Mouse (Mus musculus) hindbrain, embryonic 16.5 days (tissue): ENCODE measurements around the gene Krt84. TPM values are rescaled to one million over a fixed set of nuclear protein-coding genes. Genes with fewer than 3 reads are reported as not detected.
A peak's percentile ranks its signal among the peaks of the same experiment; 100 is the strongest.

Experiments
- ATAC-seq: fragments of 200-750 bp; cut with Nextera tagmentation; 2 replicates; pipeline ENCODE4 v1.8.0; 2017; ENCODE audit warnings: moderate TSS enrichment, moderate library complexity
- H3K27ac ChIP-seq: fragments of 300-500 bp; sonication (generic); 2 replicates; pipeline ENCODE4 v1.5.1; 2014; ENCODE audit warnings: low read depth, mild to moderate bottlenecking, control low read depth, low read length, moderate library complexity
- H3K27me3 ChIP-seq: fragments of 300-500 bp; sonication (generic); replicated peaks from 2 replicates; pipeline ENCODE4 v1.6.1; 2014; ENCODE audit warnings: low read length; ENCODE audit not compliant: control insufficient read depth, insufficient read depth
- H3K36me3 ChIP-seq: fragments of 300-500 bp; sonication (generic); 2 replicates; pipeline ENCODE4 v1.6.1; 2014; ENCODE audit warnings: mild to moderate bottlenecking, low read length, moderate library complexity, mixed read lengths; ENCODE audit not compliant: control insufficient read depth, insufficient read depth
- H3K4me1 ChIP-seq: fragments of 300-500 bp; sonication (generic); 2 replicates; pipeline ENCODE4 v1.6.1; 2014; ENCODE audit warnings: low read depth, low read length; ENCODE audit not compliant: control insufficient read depth, insufficient read depth
- H3K4me2 ChIP-seq: fragments of 300-500 bp; sonication (generic); 2 replicates; pipeline ENCODE4 v1.6.1; 2014; ENCODE audit warnings: mild to moderate bottlenecking, low read length, control low read depth, moderate library complexity
- H3K4me3 ChIP-seq: fragments of 300-500 bp; sonication (generic); 2 replicates; pipeline ENCODE4 v1.5.1; 2014; ENCODE audit warnings: mild to moderate bottlenecking, low read length, control low read depth, moderate library complexity
- H3K9ac ChIP-seq: fragments of 300-500 bp; sonication (generic); 2 replicates; pipeline ENCODE4 v1.6.1; 2014; ENCODE audit warnings: low read depth, mild to moderate bottlenecking, control low read depth, low read length, moderate library complexity
- H3K9me3 ChIP-seq: fragments of 300-500 bp; sonication (generic); 2 replicates; pipeline ENCODE4 v1.6.1; 2014; ENCODE audit warnings: mild to moderate bottlenecking, low read length, moderate library complexity; ENCODE audit not compliant: control insufficient read depth
- WGBS: fragments of 180-500 bp; shearing (Covaris S2); extraction: QIAGEN DNeasy Blood & Tissue Kit; methylation state at CpG from one replicate; pipeline ENCODE4 v1.1.7; 2014; 5-methylcytosine and 5-hydroxymethylcytosine counted together
- polyA plus RNA-seq: library from polyadenylated mRNA; unstranded; fragments of >200 nt; fragmentation: Nextera tagmentation; extraction: Ambion mirVana; gene quantifications from 2 replicates; pipeline ENCODE4 v1.2.1, GENCODE M21; 2015

Gene Krt84
- not detected in 2 replicates for polyA plus RNA-seq

DNA sequence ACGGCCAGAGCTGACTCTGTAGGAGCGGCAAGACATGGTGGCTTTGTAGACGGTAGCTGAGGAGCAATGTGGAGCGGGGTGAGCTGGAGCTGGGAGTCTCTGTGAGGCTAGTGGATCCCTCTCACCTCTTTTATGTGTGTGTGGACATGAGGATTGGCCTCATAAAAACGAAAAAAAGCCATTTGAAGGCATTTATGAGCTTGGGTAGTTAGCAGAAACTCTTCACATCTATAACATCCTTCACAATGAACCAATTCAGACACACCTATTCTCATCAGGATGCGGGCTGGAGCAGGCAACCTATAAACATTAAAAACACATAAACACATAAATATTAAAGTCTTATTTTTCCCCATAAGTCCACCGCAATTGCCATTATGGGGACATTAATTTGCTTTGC, at the start of gene Krt84:
Krt84 (minus strand) TSS at position 101 of the 400 bp plus-strand sequence.
- H3K27ac ChIP-seq = no peak within 1 kb of the TSS
- H3K4me1 ChIP-seq = no peaks in the 10 kb centered on the region
- no peak within 1 kb of the TSS for H3K9ac ChIP-seq
- H3K36me3 ChIP-seq = no peaks in the 10 kb centered on the region
- 84% methylated on average over 7 of the region's 7 CpGs for WGBS
- H3K27me3 ChIP-seq = no peaks in the 10 kb centered on the region
- no peaks in the 10 kb centered on the region for H3K9me3 ChIP-seq
- H3K4me2 ChIP-seq = no peak within 1 kb of the TSS
- H3K4me3 ChIP-seq = no peak within 1 kb of the TSS
- ATAC-seq = no peak

DNA sequence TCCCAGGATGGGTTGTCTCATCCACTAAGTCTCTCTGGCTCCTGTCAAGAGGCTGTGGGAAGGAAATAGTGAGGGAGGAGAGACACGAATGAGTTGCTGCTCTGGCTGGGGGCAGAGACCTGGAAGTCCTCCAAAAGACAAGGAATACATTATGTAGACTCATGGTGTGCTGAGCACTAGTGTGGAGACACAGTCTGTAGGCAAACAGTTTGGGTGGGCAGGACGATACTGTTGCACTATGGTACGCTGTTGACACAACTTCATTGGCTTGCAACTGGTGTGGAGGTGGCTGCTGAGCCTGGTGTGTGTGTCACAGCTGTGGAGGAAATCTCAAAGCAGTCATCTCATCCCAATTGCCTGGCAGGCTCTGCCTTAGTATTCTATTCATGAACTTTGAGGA, 49.1 kb upstream of the Krt84 start:
- H3K4me2 ChIP-seq = no peak overlapping the region
- no peaks in the 10 kb centered on the region for H3K36me3 ChIP-seq
- H3K4me1 ChIP-seq = no peaks in the 10 kb centered on the region
- WGBS = 78% methylated on average over 3 of the region's 3 CpGs
- no peaks in the 10 kb centered on the region for H3K9me3 ChIP-seq
- H3K27ac ChIP-seq = no peak overlapping the region
- no peak overlapping the region for H3K9ac ChIP-seq
- ATAC-seq = no peak
- no peak overlapping the region for H3K4me3 ChIP-seq
- H3K27me3 ChIP-seq = no peaks in the 10 kb centered on the region

DNA sequence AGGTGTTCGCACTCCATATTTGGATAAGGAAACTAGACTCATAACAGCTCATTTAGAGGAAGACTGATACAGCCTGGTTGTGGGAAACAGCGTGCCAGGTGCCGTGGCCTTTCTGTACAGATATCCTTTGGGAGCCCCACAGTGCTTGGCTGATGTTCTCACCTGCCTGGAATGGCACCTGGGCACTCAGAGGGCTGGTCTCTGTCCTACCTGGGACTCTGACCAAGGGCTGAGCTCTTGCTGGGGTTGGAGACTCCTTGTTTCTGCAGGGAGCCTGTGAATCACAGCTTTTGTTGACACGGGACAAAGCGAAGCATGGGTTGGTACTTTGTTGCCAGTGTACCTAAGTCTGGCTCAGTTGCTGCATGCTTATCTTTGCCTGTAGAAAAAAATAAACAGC, 42.9 kb upstream of the Krt84 start:
- Histone ChIP-seq H3K4me1 (no peaks in the 10 kb centered on the region), H3K36me3 (no peaks in the 10 kb centered on the region), H3K27ac (no peak overlapping the region), H3K9ac (no peak overlapping the region), H3K9me3 (no peaks in the 10 kb centered on the region), H3K4me2 (no peak overlapping the region), H3K4me3 (no peak overlapping the region), H3K27me3 (no peaks in the 10 kb centered on the region)
- 86% methylated on average over 5 of the region's 5 CpGs for WGBS
- no peak for ATAC-seq

DNA sequence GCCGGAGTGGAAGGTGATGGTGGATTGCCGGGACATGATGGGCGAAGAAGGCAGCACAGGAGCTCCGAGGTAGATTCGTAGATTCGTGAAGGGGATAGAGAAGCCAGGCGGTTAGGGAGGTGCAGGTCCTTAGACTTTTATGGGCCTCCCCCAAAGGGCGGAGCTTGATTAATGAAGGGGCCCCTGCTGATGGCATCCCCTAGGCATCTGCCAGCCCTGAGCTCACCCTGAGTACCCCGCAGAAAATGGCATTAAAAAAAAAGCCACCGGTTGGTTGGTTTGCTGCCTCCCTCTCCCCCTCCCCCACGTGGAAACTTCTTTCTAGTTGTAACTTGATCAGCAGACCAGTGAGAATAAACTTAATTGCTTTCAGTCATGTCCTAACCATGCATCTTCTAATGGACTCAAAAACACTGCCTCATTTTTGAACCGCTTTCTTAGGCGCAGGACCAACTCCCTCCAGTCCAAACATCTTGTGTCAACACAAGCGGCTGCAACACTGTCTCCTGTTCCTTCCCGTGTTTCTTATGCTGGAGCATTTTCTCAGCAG, 41.3 kb upstream of the Krt84 start, which contains the start of gene Krt75:
Krt75 (minus strand) TSS at position 109 of the 550 bp plus-strand sequence.
- no peak within 1 kb of the TSS for H3K9ac ChIP-seq
- no peak for ATAC-seq
- no peaks in the 10 kb centered on the region for H3K4me1 ChIP-seq
- H3K4me2 ChIP-seq = no peak within 1 kb of the TSS
- H3K27ac ChIP-seq = no peak within 1 kb of the TSS
- H3K27me3 ChIP-seq = no peaks in the 10 kb centered on the region
- H3K36me3 ChIP-seq = no peaks in the 10 kb centered on the region
- no peak within 1 kb of the TSS for H3K4me3 ChIP-seq
- 75% methylated on average over 15 of the region's 15 CpGs for whole genome bisulfite sequencing
- no peaks in the 10 kb centered on the region for H3K9me3 ChIP-seq

DNA sequence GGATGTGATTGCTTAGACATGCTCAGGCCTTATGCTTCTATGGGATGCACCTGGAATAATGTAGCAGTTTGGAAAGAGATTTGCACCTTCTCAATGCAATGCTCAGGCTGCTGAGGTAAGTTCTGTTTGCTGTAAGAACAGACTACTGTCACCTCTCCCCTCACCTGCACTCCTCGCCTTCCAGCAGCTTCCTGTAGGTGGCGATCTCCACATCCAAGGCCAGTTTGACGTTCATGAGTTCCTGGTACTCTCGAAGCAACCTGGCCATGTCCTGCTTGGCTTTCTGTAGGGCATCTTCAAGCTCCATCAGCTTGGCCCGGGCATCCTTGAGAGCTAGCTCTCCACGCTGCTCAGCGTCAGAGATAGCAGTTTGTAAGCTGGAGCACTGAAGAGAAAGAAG, 35.2 kb upstream of the Krt84 start:
- no peak for ATAC-seq
- Histone ChIP-seq H3K27me3 (no peaks in the 10 kb centered on the region), H3K4me2 (no peak overlapping the region), H3K36me3 (no peaks in the 10 kb centered on the region), H3K4me1 (no peaks in the 10 kb centered on the region), H3K4me3 (no peak overlapping the region), H3K9me3 (no peaks in the 10 kb centered on the region), H3K27ac (no peak overlapping the region), H3K9ac (no peak overlapping the region)
- 51% methylated on average over 7 of the region's 7 CpGs for WGBS

DNA sequence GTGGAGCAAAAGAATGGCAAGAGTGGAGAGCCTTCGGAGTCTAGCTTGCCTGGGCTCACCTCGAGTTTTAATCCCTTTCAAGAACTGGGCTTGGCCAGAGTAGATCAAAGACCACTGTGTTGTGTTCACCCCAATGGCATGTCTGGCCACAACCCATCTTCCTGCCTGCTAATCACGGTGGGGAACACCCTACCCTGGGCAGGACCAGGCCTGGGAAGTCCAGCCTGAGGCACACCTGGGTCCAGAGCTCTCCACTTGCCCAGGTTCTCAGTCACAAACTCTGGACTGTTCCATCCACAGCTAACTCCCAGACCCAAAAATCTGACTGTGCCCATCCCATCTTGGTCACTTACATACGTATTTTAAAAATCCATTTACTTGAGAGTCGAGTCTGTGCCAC, 30.2 kb upstream of the Krt84 start, which contains the start of gene Krt90:
Krt90 (minus strand) TSS at position 101 of the 400 bp plus-strand sequence.
- H3K4me2 ChIP-seq = no peak within 1 kb of the TSS
- no peaks in the 10 kb centered on the region for H3K9me3 ChIP-seq
- H3K27me3 ChIP-seq = no peaks in the 10 kb centered on the region
- H3K27ac ChIP-seq = no peak within 1 kb of the TSS
- no peak within 1 kb of the TSS for H3K4me3 ChIP-seq
- no peak within 1 kb of the TSS for H3K9ac ChIP-seq
- no peaks in the 10 kb centered on the region for H3K36me3 ChIP-seq
- no peaks in the 10 kb centered on the region; the same call in 1 of the 2 replicates for H3K4me1 ChIP-seq
- 74% methylated on average over 5 of the region's 5 CpGs for WGBS
- no peak for ATAC-seq

DNA sequence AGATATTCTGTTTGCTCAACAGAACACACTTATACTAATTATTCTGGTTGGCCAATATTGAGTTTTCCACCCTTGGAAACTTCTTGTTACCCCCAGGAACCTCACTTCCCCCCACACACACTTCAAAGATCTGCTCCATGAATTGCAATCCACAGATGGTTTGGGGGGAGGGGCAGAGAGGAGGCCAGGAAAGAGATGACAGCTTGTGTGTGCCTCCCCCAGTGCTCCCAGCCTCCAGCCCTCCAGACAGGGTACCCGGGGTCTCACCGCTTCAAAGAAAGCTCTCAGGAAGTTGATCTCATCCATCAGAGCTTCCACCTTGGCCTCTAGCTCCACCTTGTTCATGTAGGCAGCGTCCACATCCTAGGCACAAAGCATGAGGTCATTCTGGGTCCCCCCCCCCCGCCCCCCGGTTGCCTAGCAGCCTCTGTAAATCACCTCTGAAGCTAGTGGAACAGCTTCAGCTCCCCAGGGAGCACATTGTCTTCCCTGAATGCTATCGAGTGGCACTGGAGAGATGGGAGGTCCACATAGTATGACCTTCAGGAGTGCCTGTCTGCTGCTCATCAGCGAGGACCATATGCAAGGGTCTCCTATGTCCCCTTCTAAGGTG, 25.5 kb upstream of the Krt84 start:
- Histone ChIP-seq H3K9ac (no peak overlapping the region), H3K27ac (no peak overlapping the region), H3K36me3 (no peaks in the 10 kb centered on the region), H3K4me2 (no peak overlapping the region), H3K9me3 (no peaks in the 10 kb centered on the region), H3K27me3 (no peaks in the 10 kb centered on the region), H3K4me3 (no peak overlapping the region), H3K4me1 (peaks cover 2% of the 10 kb centered on the region)
- WGBS = 8% methylated on average over 7 of the region's 7 CpGs
- no peak for ATAC-seq

DNA sequence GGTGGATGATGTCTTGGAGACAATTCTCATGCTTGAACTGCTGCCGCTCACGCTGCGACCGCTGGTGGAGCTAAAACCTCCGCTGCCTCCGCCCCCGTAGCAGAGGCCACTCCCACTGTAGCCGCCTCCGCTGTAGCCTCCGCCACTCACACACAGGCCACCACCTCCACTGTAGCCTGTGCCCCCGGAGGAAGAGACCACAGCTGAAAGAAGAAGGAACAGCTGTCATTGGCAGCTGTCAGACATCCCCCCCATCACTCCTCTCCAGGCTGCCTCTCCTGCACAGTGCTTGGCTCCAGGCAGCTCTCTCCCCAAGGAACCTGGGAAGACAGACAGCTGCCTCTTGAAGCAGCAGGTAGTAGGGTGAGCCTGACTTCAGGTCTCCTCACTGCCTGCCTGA, 20.5 kb upstream of the Krt84 start:
- H3K4me1 ChIP-seq = peaks cover 8% of the 10 kb centered on the region
- WGBS = 0% methylated on average over 11 of the region's 11 CpGs
- H3K4me2 ChIP-seq = peak overlapping the region; percentile 47
- H3K27ac ChIP-seq = no peak overlapping the region
- no peaks in the 10 kb centered on the region for H3K9me3 ChIP-seq
- H3K27me3 ChIP-seq = peaks cover 3% of the 10 kb centered on the region; the same call in 1 of the 2 replicates
- no peaks in the 10 kb centered on the region for H3K36me3 ChIP-seq
- peak overlapping the region; percentile 18 for H3K4me3 ChIP-seq
- H3K9ac ChIP-seq = peak overlapping the region; percentile 36; the same call in 1 of the 2 replicates
- ATAC-seq = peak; percentile 70

DNA sequence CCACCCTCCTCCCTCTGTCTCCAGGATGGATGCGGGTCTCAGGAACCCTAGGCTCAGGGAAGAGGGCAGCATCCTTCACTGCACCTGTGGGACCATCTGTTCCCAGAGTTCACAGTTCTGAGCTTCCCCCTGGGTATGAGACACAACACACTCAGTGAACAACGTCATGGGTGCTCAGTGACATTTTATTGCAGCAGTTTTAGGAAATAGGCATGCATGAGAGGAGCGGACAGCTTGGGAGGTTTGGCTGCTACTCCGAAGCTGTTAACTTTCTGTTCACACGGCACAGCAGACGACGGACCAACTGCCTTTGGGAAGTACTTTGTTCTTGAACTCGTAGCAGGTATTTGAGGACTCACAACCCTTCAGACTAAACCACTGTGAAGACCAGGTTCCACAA, 19.6 kb upstream of the Krt84 start:
- WGBS = 84% methylated on average over 8 of the region's 8 CpGs
- Histone ChIP-seq H3K4me1 (peaks cover 8% of the 10 kb centered on the region), H3K9me3 (no peaks in the 10 kb centered on the region), H3K9ac (no peak overlapping the region), H3K4me2 (no peak overlapping the region), H3K27me3 (peaks cover 4% of the 10 kb centered on the region; the same call in 1 of the 2 replicates), H3K36me3 (no peaks in the 10 kb centered on the region), H3K4me3 (no peak overlapping the region), H3K27ac (no peak overlapping the region)
- ATAC-seq = no peak
